Mouse (Mus musculus): ENCODE data around the gene S100a3.

GRCm38 (mm10) chr3:90609102-90609501 lies 48.7 kb downstream of the S100a3 start:
- TF ChIP-seq CTCF (IDR thresholded peaks at IDR 0.05; ENCODE audit: low read depth): no peak
- TF ChIP-seq EP300 (IDR thresholded peaks at IDR 0.05; ENCODE audit: low read depth): no peak
